Mouse (Mus musculus): ENCODE measurements around the gene Hk1.

The Hk1 gene

DNA sequence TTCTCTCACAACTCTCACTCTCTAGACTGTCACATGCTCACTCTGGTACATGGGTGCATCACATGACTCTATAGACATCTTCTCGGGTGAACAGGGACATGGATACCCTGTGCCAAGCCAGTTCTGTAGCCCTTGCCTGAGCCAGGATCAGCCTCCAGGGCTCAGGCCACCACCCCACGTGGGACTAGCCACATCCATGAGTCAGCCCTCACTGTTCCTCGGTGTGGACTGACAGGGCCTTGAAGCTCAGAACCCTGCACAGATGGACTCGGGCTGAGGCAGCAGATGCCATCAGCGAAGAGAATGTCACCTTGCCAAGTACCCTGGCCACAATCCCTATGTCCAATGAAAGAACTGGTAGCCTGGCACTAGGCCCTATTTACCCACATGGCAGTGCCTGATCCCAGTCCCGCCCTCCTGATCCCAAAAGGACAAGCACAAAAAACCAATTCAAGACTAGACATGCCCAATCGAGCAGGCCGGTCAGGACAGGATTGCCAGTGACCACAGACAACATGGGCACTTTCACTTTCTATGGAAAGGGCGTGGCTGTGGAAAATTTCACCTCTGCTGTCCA lies 59.2 kb downstream of the Hk1 start:
- no peak for DNase-seq (ENCODE audit: low read depth, low spot score)

DNA sequence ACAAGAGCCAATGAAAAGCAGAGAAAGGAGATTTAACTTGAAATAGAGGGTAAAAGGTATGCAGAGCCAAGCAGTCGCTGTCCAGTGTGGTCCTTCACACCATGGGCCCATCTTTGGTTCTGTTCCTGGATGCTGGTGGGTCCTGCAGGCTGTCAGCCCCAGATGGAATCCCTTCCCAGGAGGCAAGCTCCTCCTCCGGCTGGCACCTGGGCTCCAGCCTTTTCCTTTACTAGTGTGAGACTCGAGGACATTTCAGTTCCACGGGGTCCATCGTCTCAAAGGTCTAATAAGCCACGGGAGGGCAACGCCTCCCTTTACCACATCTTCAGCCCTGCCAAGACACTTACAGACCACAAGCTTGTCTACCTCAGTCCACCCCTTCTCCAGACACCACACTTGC lies 60.6 kb downstream of the Hk1 start:
- no peak for DNase-seq (ENCODE audit: low read depth, low spot score)

DNA sequence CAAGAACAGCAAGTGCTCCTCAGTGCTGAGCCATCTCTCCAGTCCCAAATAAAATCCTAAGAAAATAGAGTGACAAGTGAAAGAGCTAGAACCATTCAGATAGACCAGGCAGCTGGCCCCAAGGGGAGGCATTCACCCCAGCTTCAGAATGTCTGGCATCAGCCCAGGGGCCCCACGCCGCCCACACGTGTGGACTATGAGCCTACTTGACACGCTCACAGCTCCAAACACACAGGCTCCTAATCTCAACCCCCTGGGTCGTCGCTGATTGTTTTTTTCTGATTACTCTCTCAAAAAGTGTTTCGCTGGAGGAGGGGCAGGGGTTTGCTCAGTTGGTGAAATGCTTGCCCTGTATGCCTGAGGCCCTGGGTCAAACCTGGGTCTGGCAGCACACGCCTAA lies 63.2 kb downstream of the Hk1 start:
- no peak for DNase-seq (ENCODE audit: low read depth, low spot score)

GRCm38 (mm10) chr10:62313885-62314424 lies 65.8 kb downstream of the Hk1 start:
- no peak for DNase-seq (ENCODE audit: low read depth, low spot score)

DNA sequence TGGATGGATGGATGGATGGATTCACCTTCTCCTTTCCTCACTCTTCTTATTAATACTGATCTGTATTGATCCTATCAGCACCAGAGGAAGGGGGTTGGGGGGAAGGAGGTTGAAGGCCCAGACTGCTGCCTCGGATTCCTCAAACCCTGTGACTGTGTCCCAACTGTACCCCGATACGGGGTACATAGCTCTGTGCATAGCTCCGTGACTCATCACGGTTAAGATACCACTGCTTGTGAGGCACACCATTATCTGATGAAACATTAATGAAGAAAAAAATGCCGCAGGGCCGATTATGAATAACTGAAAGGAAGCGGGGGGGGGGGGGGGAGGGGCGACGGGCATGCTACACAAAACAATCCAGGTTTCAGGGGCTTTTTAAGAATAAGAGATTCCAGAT lies 66.6 kb downstream of the Hk1 start:
- no peak for DNase-seq (ENCODE audit: low read depth, low spot score)

- peak; percentile 44 for DNase-seq (ENCODE audit: low read depth, low spot score)
Observed at GRCm38 (mm10) chr10:62311464-62311863, 68.2 kb downstream of the Hk1 start.

DNA sequence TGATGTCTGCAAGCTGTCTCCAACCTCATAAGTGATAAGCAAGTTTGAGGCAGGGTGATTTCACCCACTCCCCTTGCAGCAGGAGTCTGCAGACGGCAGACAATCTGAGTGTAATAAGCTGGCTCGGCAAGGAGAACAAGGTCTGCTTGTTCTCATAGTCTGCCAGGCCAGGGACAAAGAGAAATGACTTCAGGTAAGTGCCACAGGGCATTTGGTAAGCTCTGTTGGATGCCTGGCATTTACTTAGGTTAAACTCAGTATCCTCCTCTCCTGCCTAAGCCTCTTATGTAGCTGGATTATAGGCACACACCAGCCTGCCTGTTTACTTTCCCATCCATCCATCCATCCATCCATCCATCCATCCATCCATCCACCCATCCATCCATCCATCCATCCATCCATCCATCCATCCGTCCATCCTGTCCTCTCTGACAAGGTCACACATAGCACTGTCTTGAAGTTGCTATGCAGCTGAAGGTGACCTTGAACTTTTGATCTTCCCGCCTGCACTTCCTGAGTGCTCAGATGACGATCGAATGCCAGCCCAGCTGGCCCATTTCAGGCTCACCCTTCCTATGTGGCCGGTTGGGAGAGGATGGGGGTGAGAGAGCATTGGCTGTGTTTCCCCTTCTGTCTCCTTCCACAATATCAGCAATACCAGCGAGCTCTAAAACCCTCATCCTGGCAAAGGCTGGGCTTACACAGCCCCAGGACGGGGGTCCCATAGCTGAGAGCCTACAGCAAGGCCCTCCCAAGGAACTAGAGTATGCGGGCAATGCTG lies 69.3 kb downstream of the Hk1 start:
- DNase-seq (ENCODE audit: low read depth, low spot score), result no peak

DNA sequence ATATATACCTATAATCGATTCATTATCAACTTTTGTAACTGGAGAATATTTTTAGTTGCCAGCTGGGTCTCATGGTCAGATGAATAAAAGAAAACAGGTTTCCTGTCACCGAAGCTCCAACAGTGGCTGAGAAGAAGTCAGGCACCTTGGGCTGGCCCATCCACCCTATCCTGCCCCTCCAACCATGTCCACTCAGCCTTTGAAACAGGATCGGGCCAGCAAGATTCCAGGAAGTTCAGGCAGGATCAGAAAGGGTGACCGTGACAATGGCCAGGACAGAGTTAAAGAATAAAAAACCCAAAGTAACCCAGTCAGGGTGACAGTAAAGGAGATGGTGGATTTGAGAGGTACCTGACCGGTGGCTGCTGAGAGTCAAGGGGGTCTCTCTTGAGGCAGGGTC lies 70.1 kb downstream of the Hk1 start:
- no peak for DNase-seq (ENCODE audit: low read depth, low spot score)

GRCm38 (mm10) chr10:62308896-62309491 lies 70.7 kb downstream of the Hk1 start:
- DNase-seq (ENCODE audit: low read depth, low spot score), result no peak

DNA sequence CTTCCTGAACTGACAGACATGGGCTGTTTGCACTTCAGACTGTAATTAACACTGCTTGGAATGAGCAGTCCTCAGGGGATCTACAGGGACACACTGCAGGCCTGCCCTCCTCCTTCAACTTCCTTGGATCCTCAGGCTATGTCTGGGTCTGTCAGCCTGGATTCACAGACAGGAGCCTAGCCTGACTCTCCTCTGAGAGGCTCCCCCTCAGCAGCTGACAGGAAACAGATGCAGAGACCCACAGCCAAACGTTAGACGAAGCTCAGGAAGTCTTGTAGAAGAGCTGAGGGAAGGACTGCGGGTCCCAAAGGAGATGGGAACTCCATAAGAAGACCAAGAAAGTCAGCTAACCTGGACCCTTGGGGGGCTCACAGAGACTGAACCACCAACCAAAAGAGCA lies 73.2 kb downstream of the Hk1 start:
- no peak for DNase-seq (ENCODE audit: low read depth, low spot score)

GRCm38 (mm10) chr10:62305090-62305489 lies 74.6 kb downstream of the Hk1 start:
- no peak for DNase-seq (ENCODE audit: low read depth, low spot score)

- no peak for DNase-seq (ENCODE audit: low read depth, low spot score)
Observed at GRCm38 (mm10) chr10:62300006-62300827, 79.5 kb downstream of the Hk1 start.

GRCm38 (mm10) chr10:62296086-62296872 lies 83.4 kb downstream of the Hk1 start:
- no peak for DNase-seq (ENCODE audit: low read depth, low spot score)

- DNase-seq (ENCODE audit: low read depth, low spot score), result no peak
Observed at GRCm38 (mm10) chr10:62294112-62294511, 85.6 kb downstream of the Hk1 start.

- DNase-seq (ENCODE audit: low read depth, low spot score), result no peak
Observed at GRCm38 (mm10) chr10:62287460-62288124, 92.1 kb downstream of the Hk1 start.

- no peak for DNase-seq (ENCODE audit: low read depth, low spot score)
Observed at GRCm38 (mm10) chr10:62283206-62283792, 96.4 kb downstream of the Hk1 start.

GRCm38 (mm10) chr10:62282782-62283181 lies 96.9 kb downstream of the Hk1 start:
- DNase-seq (ENCODE audit: low read depth, low spot score), result no peak

DNA sequence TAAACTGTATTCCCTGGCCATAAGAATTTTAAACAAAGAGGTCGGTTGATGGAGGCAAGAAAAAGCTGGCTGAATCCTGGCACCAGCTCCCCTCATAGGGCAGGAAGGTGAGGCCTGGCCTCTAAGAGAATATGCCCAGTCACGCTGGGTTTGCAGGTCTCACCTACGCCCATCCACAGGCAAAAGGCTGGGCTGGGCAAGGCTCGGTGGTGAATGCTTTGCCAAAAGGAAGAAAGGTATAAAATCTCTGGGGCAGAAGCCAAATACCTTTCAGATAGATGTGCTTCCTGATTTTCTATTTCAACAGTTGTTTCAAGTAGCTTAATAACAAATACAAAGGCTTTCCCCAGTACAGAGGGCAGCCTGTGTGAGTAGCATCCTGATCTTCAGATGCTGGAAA lies 100.0 kb downstream of the Hk1 start:
- no peak for DNase-seq (ENCODE audit: low read depth, low spot score)

DNA sequence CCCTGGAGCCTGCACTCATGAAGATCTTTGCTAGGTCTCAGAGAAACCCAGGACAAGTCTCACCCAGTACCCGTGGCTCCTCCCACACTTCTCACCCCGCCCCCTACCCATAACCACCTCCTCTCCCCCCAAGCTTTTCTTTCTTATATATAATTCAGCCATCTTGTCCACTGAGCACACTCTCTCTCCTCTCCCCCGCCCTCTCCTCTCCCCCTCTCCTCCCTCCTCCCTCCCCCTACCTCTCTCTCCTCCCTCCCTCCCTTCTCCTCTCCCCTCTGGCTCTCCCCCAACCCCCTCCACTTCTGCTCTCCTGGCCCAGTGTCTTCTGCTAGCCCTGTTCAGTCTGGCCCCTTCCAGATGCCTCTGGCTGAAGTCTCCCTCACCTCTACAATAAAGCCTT lies 100.6 kb downstream of the Hk1 start:
- DNase-seq (ENCODE audit: low read depth, low spot score), result no peak
